Mouse (Mus musculus) T-helper 1 cell (primary cell): ENCODE data around the gene Fancc.

ENCODE experiments used
- in situ Hi-C: fragments of 300-600 bp; cut with MboI, MseI; formaldehyde crosslinking; loops from one replicate; pipeline ENCODE4 v1.15.1; 2025; ENCODE audit warnings: high pct_unique_total_duplicates

Gene Fancc

GRCm38 (mm10) chr13:63248318-63248717 lies 248.8 kb downstream of the Fancc start:
- in situ Hi-C loops = no loop called here

- in situ Hi-C loops = no loop called here
These were observed 249.4 kb downstream of the Fancc start for GRCm38 (mm10) chr13:63247631-63248030.

- in situ Hi-C loops = no loop called here
These were observed 250.0 kb downstream of the Fancc start for GRCm38 (mm10) chr13:63247041-63247440.

DNA sequence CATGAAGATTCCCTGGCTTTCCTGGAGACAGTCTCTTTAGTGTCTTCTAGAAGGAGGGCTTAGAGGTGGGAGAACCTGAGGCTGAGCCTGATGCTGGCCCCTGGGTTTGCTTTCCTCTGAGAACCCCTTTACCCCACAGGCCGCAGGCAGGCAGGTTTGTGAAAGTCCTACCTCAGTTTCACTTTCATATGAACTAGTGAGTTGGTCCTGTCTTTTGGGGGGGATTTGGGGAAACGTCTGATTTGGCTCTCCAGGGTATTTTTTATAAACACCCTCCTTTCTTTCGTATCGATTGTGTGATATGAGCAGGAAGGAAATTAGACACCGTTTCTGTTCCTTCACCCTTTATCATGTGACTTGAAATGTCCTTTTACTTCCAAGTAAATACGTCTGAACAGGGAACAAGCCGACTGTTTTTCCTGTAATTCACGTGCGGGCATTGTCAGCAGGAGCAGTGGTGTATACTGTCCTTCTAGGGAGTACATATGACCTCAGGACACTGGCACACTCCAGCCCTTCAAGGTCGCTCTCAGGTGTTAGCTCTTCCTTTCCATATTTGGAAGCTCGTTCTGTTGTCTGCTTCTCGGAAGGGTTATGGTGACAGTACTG lies 250.6 kb downstream of the Fancc start:
- in situ Hi-C loops = no loop called here

GRCm38 (mm10) chr13:63245812-63246211 lies 251.3 kb downstream of the Fancc start:
- in situ Hi-C loops = no loop called here

DNA sequence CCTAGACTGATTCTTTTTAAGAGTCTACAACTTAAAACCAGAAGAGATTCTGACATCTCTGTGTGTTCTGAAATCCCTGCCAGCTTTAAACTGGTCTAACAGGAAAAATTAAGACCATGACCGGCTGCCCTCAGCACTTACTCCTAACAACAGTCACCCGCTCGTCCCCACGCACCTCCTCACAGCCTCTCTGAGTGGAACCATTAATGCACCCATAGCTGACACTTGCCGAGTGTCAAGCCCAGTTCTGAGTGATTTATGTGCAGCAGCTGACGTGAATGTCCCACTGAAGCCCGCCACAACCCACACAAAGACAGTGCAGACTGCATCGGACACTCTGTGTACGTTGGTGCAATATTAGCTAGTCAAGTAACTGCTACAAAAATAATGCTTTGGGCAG lies 251.9 kb downstream of the Fancc start:
- in situ Hi-C loops = no loop called here

GRCm38 (mm10) chr13:63244425-63244824 lies 252.7 kb downstream of the Fancc start:
- in situ Hi-C loops = no loop called here

DNA sequence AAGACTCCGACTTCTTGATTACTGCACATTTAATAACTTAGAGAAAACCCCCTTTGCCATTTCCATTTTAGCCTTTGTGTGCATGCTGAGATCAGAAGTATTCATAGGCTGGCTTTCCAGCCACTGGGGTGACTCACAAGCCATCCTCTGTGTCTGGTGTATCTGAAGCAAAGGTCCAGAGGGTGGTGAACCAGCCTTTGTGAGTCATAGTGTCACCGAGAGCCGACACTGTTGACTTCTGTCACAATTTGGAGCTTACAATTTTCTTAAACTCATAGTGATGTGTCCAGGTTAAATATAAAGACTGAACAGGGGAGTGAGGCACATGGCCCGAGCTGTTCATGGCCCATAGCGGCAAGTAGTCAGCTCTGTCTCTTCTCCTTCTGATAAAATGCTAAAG lies 253.5 kb downstream of the Fancc start:
- in situ Hi-C loops = no loop called here

DNA sequence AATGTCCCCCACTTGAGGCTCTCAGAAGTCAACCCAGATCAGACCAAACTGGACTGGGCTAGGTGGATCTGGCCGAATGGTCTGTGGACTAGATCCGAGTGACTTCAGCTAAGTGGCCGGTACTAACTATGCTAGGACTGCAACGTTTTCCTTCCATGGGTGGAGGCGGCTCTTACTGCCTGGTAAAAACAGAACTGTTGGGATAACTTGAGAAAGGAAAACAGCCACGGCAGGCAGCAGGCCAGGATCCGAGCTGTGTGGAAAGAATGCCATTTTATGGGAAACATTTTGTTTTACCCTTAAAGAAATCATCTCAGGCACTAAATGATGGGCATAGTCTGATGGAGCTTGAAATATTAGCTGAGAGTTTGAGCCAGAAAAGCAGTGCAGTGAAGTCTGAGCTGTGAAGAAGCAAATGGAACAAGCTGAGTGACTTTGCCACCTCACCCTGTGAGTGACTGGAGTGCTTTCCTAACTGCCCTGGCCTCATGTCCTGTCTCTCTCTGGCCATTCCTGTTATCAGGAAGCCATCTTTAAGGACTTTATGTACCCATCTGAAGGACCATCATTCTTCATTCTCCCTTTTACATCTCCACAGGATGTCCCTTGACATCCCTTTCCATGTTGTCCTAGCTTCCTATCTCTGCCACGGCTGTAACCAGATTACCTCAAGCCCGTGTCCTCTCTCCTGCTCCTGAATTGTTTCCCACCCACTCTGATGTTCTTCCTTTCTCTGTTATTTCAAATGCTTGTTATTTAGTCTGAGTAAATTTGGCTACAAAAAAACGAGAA lies 254.5 kb downstream of the Fancc start:
- in situ Hi-C loops = no loop called here

- in situ Hi-C loops = no loop called here
These were observed 255.4 kb downstream of the Fancc start for GRCm38 (mm10) chr13:63241665-63242064.

GRCm38 (mm10) chr13:63240835-63241234 lies 256.2 kb downstream of the Fancc start:
- in situ Hi-C loops = no loop called here

- in situ Hi-C loops = no loop called here
These were observed 257.0 kb downstream of the Fancc start for GRCm38 (mm10) chr13:63239877-63240671.

- in situ Hi-C loops = no loop called here
These were observed 257.7 kb downstream of the Fancc start for GRCm38 (mm10) chr13:63239301-63239804.

DNA sequence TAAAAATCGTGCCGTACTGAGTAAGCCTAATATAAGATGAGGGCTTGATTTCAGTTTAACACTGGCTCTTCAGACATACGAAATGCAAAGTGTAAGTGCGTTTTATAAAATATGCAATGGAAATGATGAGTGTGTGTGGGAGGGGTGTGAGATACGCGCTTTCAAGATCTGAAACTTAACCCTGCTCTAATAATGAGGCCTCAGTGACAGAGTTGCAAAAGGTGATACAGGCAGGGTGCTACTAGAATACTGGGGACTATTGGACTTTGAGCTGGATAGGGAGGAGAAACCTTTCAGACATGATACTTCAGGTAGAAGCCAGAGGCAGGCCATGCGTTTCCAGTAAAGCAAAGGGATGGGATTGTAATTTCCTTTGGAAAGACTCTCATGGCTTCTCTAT lies 259.0 kb downstream of the Fancc start:
- in situ Hi-C loops = no loop called here

GRCm38 (mm10) chr13:63236159-63236893 lies 260.8 kb downstream of the Fancc start:
- in situ Hi-C loops = no loop called here

- in situ Hi-C loops = no loop called here
These were observed 261.5 kb downstream of the Fancc start for GRCm38 (mm10) chr13:63235551-63235950.
